Mouse (Mus musculus): ENCODE results near the gene Frmd7.

GRCm38 (mm10) chrX:50930309-50930708 is 12.2 kb downstream of the Frmd7 start:
- TF ChIP-seq POLR2A (IDR thresholded peaks at IDR 0.05; ENCODE audit: extremely low read depth, insufficient read depth, low read length) (no peak), CTCF (IDR thresholded peaks at IDR 0.05; ENCODE audit: extremely low read depth, insufficient read depth, low read length) (no peak)

All from cortical plate, adult 2 months (tissue).